Mouse (Mus musculus) adrenal gland, postnatal 10 days (tissue): ENCODE results near the gene Avl9. TPM values are rescaled to one million over a fixed set of nuclear protein-coding genes. Genes with fewer than 3 reads are reported as not detected.
A peak's percentile ranks its signal among the peaks of the same experiment; 100 is the strongest.

Experiments used
- DNase-seq: peaks from one replicate; pipeline ENCODE4 v3.0.0; 2021; ENCODE audit warnings: mixed read lengths
- long read RNA-seq, 2 experiments: library from polyadenylated mRNA; stranded (forward); transcript quantifications; one replicate each; pipeline ENCODE4 v2.0.0; 2021
- total RNA-seq, 2 experiments: library from RNA; stranded (reverse); gene quantifications; 2 replicates each; pipeline ENCODE4 v1.2.3; 2021

Avl9 gene
- total RNA-seq: 10 to 100 TPM; 18.8 to 21.0 TPM
- long read RNA-seq, experiment 1, full-length matches to known transcripts: 2 of 6 reads
- long read RNA-seq, experiment 1, partial matches to known transcripts: 0 of 6 reads
- long read RNA-seq, experiment 1, other reads (novel, unspliced or antisense): 4 of 6 reads
- long read RNA-seq, experiment 2, full-length matches to known transcripts: 3 of 3 reads
- long read RNA-seq, experiment 2, partial matches to known transcripts: 0 of 3 reads
- long read RNA-seq, experiment 2, other reads (novel, unspliced or antisense): 0 of 3 reads

- peak; percentile 99 for DNase-seq
These were observed at the start of gene Avl9 for GRCm38 (mm10) chr6:56714574-56715269. Gene Avl9, plus strand, starts transcription at chr6:56714899.

DNA sequence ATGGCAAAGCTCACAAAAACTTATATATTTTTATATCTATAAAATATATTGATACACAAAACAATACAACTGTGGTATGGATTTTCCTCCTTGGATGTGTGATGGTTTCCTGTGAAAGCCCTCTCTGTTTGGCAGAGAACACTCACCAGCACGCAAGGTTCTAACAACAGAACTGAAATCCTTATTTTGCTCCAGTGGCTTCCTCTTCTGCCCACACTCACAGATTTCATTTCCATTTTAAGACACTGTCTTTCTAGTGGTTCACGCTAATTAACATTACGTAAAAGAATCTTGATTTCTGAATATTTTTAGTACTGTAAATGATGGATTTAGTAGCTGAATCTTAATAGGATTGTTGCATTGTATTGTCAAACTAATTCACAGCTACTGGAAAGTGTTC, 26.5 kb upstream of the Avl9 start:
- no peak for DNase-seq

- peak; percentile 81 for DNase-seq
These were observed 23.5 kb upstream of the Avl9 start for GRCm38 (mm10) chr6:56691205-56691604.

DNA sequence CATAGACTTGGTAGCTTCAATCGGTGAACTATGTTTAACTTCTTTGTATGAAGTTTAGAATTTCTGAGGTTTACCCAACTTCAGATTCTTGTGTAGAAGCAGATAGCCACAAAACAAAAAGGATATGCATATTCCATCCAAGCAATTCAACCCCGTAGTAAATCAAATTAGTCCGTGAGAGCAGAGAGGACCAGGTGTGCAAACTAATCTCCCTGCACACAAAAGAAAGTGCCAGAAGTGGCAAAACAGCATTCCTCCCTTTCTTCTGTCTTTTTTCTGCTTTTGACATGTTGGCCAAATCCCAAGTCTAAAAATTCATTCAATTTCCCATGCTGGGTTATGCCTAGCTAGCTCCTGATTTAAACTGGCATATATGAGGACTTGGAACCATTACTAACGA, 22.3 kb upstream of the Avl9 start:
- no peak for DNase-seq

- DNase-seq: peak; percentile 90
These were observed 10.5 kb upstream of the Avl9 start, which contains the start of gene Lsm5 for GRCm38 (mm10) chr6:56703931-56704900. Gene Lsm5, minus strand, starts transcription at chr6:56704710.

- DNase-seq: no peak
These were observed 519 bp upstream of the Avl9 start for GRCm38 (mm10) chr6:56714186-56714573.

GRCm38 (mm10) chr6:56715270-56715666, 569 bp downstream of the Avl9 start:
- DNase-seq: peak; percentile 55

GRCm38 (mm10) chr6:56719071-56719470, 4.4 kb downstream of the Avl9 start:
- no peak for DNase-seq

DNA sequence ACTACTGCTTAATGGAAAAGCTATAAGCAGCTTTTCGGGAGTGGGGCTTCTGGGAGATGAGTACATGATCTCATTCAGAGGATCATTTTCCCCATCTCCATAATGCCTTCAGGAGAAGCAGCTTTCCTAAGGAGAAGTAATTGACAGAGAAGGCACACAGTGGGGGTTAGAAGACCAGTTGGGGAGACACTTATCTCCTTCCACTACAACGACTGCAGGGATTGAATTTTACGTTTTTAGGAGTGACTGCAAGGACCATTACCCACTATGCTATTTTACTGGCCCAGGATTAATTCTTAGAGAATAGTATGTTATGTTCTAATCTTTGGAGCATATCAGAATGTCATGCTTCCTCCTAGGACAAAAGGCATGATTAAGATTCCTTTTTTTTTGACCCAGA, 6.2 kb downstream of the Avl9 start:
- DNase-seq: no peak

GRCm38 (mm10) chr6:56732545-56732944, 17.8 kb downstream of the Avl9 start:
- DNase-seq: no peak

DNA sequence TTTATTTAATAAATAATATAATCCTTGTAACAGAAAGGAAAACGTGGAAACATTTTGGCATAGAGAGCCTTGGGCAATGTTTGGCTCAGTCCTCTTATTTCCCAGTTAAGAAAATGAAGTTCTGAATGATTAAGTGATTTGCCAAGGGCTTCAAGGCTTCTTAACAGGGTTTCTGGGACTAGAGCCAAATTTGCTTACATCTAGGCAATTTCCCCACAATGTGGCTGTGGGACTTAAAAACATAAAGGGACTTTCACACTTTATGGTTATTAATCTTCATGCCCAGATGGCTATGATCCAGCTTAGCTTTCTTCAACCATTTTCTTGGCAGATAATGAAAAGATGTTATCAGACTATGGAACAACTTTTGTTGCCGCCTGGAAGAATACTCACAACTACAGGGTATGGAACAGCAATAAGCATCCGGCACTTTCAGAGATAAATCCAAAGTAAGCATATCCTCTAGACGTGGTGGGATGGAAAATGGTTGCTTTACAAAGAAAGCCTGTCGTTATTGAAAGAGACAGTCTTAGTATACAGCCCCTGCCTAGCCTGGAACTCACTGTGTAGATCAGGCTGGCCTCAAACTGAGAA, 31.3 kb downstream of the Avl9 start:
- peak; percentile 14 for DNase-seq

- no peak for DNase-seq
These were observed 39.0 kb downstream of the Avl9 start for GRCm38 (mm10) chr6:56753719-56754118.

- DNase-seq: no peak
These were observed 41.4 kb downstream of the Avl9 start for GRCm38 (mm10) chr6:56756117-56756516.

GRCm38 (mm10) chr6:56759324-56759723, 44.6 kb downstream of the Avl9 start:
- DNase-seq: no peak

- no peak for DNase-seq
These were observed 50.6 kb downstream of the Avl9 start for GRCm38 (mm10) chr6:56765265-56765664.

- DNase-seq: no peak
These were observed 51.0 kb downstream of the Avl9 start for GRCm38 (mm10) chr6:56765696-56766095.

- no peak for DNase-seq
These were observed 61.1 kb downstream of the Avl9 start for GRCm38 (mm10) chr6:56775816-56776215.

DNA sequence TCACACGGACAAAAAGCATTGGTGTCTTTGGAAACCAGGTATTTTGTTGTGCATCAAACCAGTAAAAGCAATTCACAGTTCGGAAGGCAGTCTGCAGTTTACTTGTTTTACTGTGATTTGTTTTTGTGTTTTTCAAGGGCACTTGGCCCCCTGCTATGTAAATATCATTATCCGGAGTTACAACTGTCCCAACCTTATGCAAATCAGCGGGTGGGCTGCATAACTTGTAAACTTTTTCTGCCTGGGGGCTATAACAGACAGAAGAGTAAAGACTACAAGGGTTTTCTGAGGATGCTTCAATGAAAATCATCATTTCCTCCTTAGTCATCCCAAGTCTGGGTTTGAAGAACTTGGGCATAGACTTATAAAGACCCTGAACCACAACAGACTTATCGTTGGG, 64.9 kb downstream of the Avl9 start:
- DNase-seq: no peak

- DNase-seq: no peak
These were observed 69.0 kb downstream of the Avl9 start for GRCm38 (mm10) chr6:56783561-56784272.

GRCm38 (mm10) chr6:56785068-56785467, 70.4 kb downstream of the Avl9 start:
- no peak for DNase-seq

DNA sequence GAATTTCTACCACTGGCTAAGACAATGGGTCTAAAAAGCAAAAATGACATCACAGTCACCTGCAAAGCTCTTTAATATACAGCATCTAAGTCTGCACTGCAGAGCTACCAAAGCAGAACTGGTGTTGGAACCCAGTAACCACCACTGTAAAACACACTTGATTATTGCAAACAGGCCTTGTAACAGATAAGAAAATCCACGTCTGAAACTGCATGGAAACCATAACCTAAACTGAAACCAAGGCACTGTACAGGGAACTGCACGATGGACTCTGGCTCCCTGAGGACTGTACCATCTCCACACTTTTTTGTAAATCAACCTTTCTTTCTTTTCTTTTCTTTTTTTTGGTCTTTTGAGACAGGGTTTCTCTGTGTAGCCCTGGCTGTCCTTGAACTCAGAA, 73.0 kb downstream of the Avl9 start:
- no peak for DNase-seq

- no peak for DNase-seq
These were observed 74.6 kb downstream of the Avl9 start for GRCm38 (mm10) chr6:56789336-56789735.
